Mouse (Mus musculus) ES-E14 (cell line): Measurements from ENCODE around the gene Fut7. TPM values are rescaled to one million over a fixed set of nuclear protein-coding genes. Genes with fewer than 3 reads are reported as not detected.

Experiments
- DNase-seq: peaks from one replicate; pipeline ENCODE4 v3.0.0-alpha.2; 2013; ENCODE audit warnings: low read depth, low spot score
- H3K27ac ChIP-seq: 2 replicates; pipeline ENCODE4 v1.5.1; 2012; ENCODE audit warnings: low read depth, mild to moderate bottlenecking, low read length, moderate library complexity, mixed read lengths; ENCODE audit not compliant: poor library complexity, insufficient read depth, severe bottlenecking
- H3K36me3 ChIP-seq: 2 replicates; pipeline ENCODE4 v1.6.1; 2012; ENCODE audit warnings: mild to moderate bottlenecking, low read length, moderate library complexity, mixed read lengths; ENCODE audit not compliant: control insufficient read depth, poor library complexity, insufficient read depth, severe bottlenecking
- H3K4me1 ChIP-seq, 2 experiments: fragments of 150-350 bp in 1 of 2; sonication (generic) in 1 of 2; 2 replicates each; pipeline ENCODE4 v1.6.1; 2012; ENCODE audit warnings: low read length in 2 of 2, mild to moderate bottlenecking in 1 of 2, mixed read lengths in 1 of 2; ENCODE audit not compliant: control insufficient read depth in 2 of 2, insufficient read depth in 2 of 2, poor library complexity in 1 of 2
- H3K4me3 ChIP-seq, 2 experiments: fragments of 150-350 bp in 1 of 2; sonication (generic) in 1 of 2; 2 replicates each; pipeline ENCODE4 v1.5.1; 2012; ENCODE audit warnings: low read length in 2 of 2, low read depth in 1 of 2, mild to moderate bottlenecking in 1 of 2, mixed read lengths in 1 of 2; ENCODE audit not compliant: insufficient read depth in 1 of 2, poor library complexity in 1 of 2, severe bottlenecking in 1 of 2
- H3K9ac ChIP-seq: 2 replicates; pipeline ENCODE4 v1.6.1; 2012; ENCODE audit warnings: low read depth, mild to moderate bottlenecking, low read length, mixed read lengths; ENCODE audit not compliant: poor library complexity, insufficient read depth, severe bottlenecking
- H3K9me3 ChIP-seq: fragments of 150-350 bp; sonication (generic); 2 replicates; pipeline ENCODE4 v1.6.1; 2012; ENCODE audit warnings: low read depth, mild to moderate bottlenecking, low read length; ENCODE audit not compliant: control insufficient read depth, insufficient read depth
- CHD2 ChIP-seq: IDR thresholded peaks from 2 replicates; pipeline ENCODE4 v1.6.1; 2014; ENCODE audit warnings: mild to moderate bottlenecking, low read depth, low read length, inconsistent platforms
- HCFC1 ChIP-seq: IDR thresholded peaks from 2 replicates; pipeline ENCODE4 v1.6.1; 2012; ENCODE audit warnings: low read length, inconsistent platforms, borderline replicate concordance; ENCODE audit not compliant: insufficient read depth
- MAFK ChIP-seq: IDR thresholded peaks from 2 replicates; pipeline ENCODE4 v1.6.1; 2014; ENCODE audit warnings: mild to moderate bottlenecking, low read depth, low read length, inconsistent platforms; ENCODE audit not compliant: insufficient read depth
- ZC3H11A ChIP-seq: IDR thresholded peaks from 2 replicates; pipeline ENCODE4 v1.6.1; 2012; ENCODE audit warnings: low read depth, mild to moderate bottlenecking, inconsistent platforms, low read length, borderline replicate concordance
- ZNF384 ChIP-seq: IDR thresholded peaks from 2 replicates; pipeline ENCODE4 v1.6.1; 2012; ENCODE audit warnings: low read depth, low read length, inconsistent platforms
- in situ Hi-C, 2 experiments: fragments of 600-800 bp; cut with MboI; formaldehyde crosslinking; loops; one replicate each; pipeline ENCODE4 v1.15.1; 2025; ENCODE audit warnings: low sequenced_read_pairs in 2 of 2, inconsistent platforms in 1 of 2; ENCODE audit not compliant: unreplicated experiment in 2 of 2
- total RNA-seq: library from RNA; depleted of rRNA; stranded (reverse); fragments of 300-350 nt; gene quantifications from 2 replicates; pipeline ENCODE4 v1.2.3, GENCODE M21; 2012

Fut7 gene
- total RNA-seq, 1 experiment: not detected

- DNase-seq: no peak
- H3K36me3 ChIP-seq: no peaks in the 10 kb centered on the region; the same call in 1 of the 2 replicates
- no peaks in the 10 kb centered on the region for H3K9me3 ChIP-seq
- peaks cover 0 to 2% of the 10 kb centered on the region in 2 experiments; a peak in 1 of 4 replicates for H3K4me1 ChIP-seq
- H3K4me3 ChIP-seq: no peak overlapping the region
- H3K9ac ChIP-seq: no peak overlapping the region
- no peak overlapping the region for H3K27ac ChIP-seq
- no peak for TF ChIP-seq ZC3H11A
- no peak for TF ChIP-seq HCFC1
- in situ Hi-C loops: no loop called here
Measured at GRCm38 (mm10) chr2:25452951-25453350, 29.9 kb downstream of the Fut7 start.

- H3K27ac ChIP-seq: no peak within 1 kb of the TSS
- H3K4me3 ChIP-seq: no peak within 1 kb of the TSS
- TF ChIP-seq CHD2 (no peak), ZC3H11A (no peak), MAFK (no peak), HCFC1 (no peak), ZNF384 (no peak)
- H3K36me3 ChIP-seq: no peaks in the 10 kb centered on the region
- peaks cover 0 to 7% of the 10 kb centered on the region in 2 experiments; a peak in 1 of 4 replicates for H3K4me1 ChIP-seq
- H3K9me3 ChIP-seq: no peaks in the 10 kb centered on the region
- in situ Hi-C loops: no loop called here
- DNase-seq: no peak
- no peak within 1 kb of the TSS for H3K9ac ChIP-seq
Measured at GRCm38 (mm10) chr2:25456205-25456953, 33.3 kb downstream of the Fut7 start, which contains the start of gene Clic3. Clic3 (plus strand) TSS chr2:25456838.

DNA sequence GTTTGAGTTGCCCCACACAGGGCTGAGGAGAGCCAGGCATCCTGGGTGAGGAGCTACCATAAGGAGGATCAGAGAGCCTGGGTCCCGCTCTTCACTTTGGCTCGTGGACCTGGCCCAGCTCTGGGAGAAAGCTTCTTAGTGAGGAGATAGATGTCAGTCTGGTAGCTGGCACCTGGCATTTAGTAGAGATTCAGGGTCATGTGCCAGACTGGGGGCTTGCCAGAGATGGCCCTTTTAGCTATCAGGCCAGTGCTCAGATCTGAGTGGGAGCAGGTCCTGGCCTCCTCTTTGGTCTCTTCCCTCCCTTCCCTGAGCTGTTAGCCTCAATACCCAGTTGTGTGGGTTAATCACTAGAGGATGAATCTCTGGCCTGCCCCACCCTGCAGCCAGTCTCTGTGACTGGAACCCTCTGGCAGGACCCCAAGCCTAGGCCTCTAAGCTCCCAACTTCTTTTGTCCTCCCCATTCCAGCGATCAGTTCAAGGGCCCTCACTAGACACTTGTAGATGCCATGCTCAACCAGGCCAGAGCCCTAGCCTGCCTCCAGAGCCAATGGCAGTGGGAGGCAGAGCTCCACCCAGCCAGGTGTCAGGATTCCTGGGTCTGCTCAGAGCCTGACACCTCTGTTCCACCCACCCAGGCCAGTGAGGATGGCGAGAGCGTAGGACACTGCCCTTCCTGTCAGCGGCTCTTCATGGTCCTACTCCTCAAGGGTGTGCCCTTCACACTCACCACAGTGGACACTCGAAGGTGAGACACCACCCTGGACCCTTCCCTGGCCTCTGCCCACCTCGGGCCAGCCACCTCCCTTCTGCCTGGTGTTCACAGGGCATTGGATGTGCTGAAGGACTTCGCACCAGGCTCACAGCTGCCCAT, 34.2 kb downstream of the Fut7 start:
- H3K4me1 ChIP-seq: peaks cover 0 to 9% of the 10 kb centered on the region in 2 experiments; a peak in 1 of 4 replicates
- H3K36me3 ChIP-seq: no peaks in the 10 kb centered on the region
- H3K9me3 ChIP-seq: no peaks in the 10 kb centered on the region
- no peak overlapping the region for H3K4me3 ChIP-seq
- no peak overlapping the region for H3K9ac ChIP-seq
- DNase-seq: no peak
- no peak overlapping the region for H3K27ac ChIP-seq
- TF ChIP-seq CHD2 (no peak), ZC3H11A (no peak), ZNF384 (no peak), HCFC1 (no peak), MAFK (no peak)
- in situ Hi-C loops: no loop called here

- no peak for TF ChIP-seq MAFK
- Histone ChIP-seq H3K27ac (no peak overlapping the region), H3K36me3 (no peaks in the 10 kb centered on the region), H3K9me3 (no peaks in the 10 kb centered on the region), H3K4me3 (no peak overlapping the region), H3K4me1 (peaks cover 0 to 9% of the 10 kb centered on the region in 2 experiments; a peak in 1 of 4 replicates), H3K9ac (no peak overlapping the region)
- DNase-seq: no peak
- in situ Hi-C loops: no loop called here
Measured at GRCm38 (mm10) chr2:25458911-25459310, 35.8 kb downstream of the Fut7 start.
